Mouse (Mus musculus) lung, postnatal 25 days (tissue): ENCODE measurements around the gene Ephx1.
"Not testable (repeated sequence)": the region's sequence is repeated elsewhere in the genome, so short reads cannot be mapped to it uniquely, and the experiment has no call there.

Experiments
- DNase-seq: peaks from one replicate; pipeline ENCODE4 v3.0.0; 2022; ENCODE audit warnings: low spot score

Gene Ephx1

DNA sequence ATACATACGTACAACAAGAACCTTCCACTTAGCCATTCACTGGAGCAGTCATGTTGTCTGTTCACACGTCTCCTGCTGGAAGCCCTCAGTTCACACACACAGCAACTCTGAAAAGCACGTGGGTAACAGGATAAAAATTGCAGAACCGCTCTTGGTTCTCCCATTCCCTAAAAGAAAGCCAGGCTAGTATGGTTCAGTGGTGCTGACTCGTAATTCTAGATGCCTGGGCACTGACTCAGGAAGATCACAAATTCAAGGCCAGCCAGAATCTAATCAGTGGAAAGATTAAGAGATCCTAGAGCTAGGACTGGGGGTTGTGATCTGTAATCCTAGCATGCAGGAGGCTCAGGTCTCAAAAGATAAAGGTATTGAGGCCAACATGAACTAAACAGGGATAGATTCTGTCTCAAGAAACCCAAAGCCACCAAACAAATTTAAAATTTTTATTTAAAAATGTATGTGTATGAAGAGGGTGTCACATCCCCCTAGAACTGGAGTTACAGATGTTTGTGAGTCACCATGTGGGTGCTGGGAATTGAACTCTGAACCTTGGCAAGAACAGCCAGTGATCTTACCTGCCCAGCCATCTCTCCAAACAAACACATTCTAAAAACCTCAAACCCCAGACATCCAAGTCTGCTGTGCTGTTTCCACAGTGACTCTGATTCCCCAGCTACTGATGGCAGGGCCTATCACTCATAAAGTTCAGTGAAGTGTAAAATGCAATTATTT lies at the start of gene Ephx1:
Gene Ephx1, minus strand, starts transcription at position 149 of the 732 bp plus-strand sequence.
- no peak for DNase-seq

DNA sequence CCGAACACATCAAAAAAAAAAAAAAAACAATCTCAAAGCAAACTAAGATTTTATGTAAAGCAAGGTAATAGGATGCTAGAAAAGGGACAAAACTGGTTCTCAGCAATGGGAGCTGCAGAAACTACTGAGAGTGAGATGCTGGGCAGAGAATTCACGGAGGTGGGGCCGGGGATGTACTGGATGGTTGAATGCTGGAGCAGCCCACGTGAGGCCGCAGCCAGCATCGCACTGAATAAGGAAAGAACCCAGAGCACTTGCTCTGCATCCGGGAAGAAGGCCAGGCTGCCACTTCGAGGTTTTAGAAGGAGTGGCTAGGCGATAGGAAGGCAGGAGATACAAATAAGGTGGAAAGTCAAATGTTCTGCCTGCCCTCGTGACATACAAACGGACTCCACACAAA lies 49.0 kb upstream of the Ephx1 start:
- DNase-seq: no peak

DNA sequence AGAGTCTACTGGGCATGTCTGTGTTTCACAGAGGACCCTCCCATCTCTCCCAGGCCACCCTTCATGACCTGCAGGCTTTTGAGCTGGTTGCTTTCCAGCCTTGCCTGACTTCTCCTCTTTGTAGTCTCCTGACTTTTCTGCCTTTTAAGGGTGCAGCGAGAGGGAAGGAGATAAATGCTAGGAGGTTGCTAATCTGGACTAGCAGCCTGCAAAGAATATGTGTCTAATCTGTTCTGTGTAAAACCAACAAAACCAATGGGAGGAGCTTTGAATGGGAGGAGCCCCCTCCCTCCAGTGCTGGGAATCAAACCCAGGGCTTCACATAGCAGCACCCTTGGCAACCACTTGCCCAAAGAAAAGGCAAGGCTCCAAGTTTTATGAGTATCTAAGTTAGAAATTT lies 47.6 kb upstream of the Ephx1 start:
- no peak for DNase-seq

DNA sequence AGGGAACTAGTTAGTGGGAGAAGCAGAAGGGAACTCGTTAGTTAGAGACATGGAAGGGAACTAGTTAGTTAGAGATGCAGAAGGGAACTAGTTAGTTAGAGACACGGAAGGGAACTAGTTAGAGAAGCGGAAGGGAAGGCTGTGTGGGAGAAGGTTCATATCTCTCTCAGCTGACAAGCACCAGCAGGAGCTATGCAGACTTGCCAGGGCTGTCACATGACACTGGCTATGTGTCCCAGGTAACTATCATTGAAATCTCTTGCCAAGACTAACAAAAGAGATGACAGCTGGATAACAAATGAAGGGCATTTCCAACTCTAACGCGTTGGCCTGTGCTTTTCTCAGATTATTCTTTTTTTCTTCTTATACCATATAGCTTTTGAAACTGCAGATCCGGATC lies 43.9 kb upstream of the Ephx1 start:
- no peak for DNase-seq

DNA sequence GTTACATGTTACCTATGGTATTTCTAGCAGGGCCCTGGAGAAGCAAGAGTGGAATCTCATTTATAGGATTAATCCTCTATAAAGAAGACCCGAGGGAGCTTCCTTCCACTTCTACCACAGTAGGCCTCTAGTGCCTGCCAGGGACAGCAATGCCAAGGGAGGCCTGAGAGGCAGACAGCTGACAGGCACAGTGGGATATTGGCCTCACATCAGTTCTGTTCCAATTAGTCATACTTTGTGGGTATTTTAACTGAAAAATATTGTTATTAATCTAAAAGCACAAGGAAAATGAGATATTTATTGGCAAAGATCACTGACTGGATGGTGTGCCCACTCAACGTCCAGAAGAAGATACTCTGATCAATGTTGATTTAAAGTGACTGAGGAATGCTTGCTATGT lies 43.3 kb upstream of the Ephx1 start:
- DNase-seq: no peak

DNA sequence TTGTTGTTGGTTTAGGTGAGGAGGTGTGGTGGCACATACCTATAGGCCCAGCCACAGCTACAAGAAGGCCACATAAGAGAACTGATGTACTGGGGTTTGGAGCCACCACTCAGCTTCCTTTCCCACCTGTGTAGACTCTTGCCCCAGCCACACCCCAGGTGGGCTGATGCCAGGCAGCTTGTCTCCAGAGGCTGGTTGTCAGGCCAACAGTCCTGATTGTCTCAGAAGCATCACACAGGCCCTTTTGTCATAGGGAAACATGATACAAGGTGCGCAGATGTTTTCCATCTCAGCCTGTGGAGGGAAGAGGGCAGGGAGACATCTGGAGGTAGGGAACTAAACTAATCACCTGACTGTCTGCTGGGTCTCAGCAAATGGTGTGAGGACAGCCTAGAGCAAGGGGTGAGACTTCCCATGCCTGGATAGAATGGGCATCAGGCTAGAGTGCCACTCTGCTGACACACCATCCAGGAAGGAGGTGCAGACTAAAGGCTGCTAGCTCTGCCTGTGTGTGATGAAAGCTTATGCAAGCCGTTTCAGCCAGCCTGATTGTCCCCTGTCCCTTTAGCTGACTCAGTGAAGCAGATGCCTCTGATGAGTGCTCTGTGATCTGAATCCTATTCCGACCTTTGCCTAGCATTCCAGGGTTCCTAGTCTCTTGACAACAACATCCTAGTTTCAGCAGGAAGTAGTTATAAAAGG lies 41.2 kb upstream of the Ephx1 start:
- DNase-seq: no peak

DNA sequence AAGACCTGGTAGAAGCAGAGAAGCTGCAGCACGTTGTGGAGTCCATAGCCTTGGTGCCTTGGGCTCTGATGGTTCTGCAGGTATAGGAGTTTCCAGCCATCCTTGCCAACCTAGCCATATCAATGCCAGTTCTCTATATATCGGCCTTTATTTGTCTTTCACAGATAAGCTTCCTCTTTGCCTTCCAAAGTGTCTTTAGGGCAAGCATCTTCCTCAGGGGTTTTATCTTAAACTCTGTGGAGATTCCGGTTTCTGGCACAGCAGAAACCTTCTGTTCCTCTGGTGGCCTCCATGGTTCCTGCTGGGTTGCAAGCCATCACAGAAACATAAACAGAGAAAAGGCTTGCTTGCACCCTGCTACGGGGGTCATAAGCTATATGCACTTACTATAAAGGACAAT lies 32.2 kb upstream of the Ephx1 start:
- no peak for DNase-seq

DNA sequence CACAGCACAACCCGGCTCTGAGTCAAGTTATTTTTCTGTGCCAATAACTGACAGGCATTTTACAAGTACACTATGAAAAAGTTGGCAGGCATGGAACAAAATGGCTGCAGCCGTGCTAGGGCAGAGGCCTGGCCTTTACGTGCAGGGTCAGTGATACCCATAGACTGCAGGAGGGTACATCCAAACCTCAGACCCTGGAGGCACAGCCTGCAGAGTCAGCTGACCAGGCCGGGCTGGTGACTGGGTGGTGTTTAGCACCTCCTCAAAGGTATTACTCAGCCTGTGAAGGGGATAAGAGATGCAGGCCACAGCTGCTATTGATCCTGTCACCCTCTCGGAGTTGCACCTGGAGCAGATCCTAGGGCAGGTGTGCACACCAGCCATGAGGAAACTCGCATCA lies 30.2 kb upstream of the Ephx1 start, which contains the start of gene 9130409I23Rik:
Gene 9130409I23Rik, plus strand, starts transcription at position 301 of the 400 bp plus-strand sequence.
- no peak for DNase-seq

DNA sequence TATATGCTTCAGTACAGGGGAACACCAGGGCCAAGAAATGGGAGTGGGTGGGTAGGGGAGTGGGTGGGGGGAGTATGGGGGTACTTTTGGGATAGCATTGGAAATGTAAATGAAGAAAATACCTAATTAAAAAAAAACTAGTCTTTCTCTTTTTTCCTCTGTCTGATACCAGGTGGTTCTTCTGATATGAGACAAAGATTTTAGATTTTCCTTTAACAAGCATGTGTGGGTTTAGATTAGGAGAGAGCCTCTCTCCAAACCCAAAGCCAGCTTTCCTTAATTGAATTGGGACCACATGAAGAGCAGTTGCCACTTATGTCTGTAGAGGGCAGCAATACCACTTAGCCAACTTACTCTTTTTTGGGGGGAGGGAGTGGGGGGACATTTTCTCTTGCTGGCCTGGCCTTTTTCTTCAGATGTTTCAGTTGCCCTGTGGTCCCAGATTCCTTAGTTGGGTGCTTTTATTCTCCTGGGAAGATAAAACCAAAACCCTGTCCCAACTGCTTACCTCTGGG lies 28.7 kb upstream of the Ephx1 start:
- no peak for DNase-seq

DNA sequence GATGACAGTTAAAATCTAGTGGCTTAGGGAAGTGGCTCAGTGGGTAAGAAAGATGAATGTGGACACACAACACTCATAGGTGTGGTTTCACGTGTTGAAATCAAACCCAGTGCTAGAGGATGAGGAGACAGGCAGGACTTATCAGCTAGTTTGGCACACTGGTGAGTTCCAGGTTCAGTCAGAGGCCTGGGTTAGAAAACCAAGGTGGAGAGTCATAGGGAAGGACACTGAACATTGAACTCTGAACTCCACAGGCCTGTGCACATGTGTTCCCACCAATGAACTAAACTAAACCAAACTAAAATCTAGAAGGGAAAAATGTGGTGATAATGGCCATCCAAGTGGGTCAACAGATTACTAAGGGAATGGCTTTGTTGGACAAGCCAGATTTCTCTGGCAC lies 26.8 kb upstream of the Ephx1 start:
- no peak for DNase-seq

DNA sequence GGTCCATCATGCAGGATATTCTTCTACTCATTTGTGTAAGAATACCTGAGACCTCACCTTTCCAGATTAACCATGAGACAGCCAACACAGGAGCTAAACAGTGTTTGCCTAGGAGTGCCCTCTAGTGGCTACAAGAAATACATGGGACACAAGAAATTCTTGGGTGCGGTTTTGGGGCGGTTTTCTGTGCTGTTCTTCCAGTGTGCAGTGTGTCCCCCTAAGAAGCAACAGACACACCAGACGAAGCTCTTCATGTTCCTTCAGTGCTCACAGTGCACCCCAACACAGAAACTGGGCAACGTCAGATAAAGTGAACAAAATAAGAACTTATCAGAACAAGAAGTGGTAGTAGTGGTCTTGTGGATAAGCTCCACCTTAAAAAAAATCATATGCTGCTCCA lies 18.9 kb upstream of the Ephx1 start:
- DNase-seq: peak; percentile 45

DNA sequence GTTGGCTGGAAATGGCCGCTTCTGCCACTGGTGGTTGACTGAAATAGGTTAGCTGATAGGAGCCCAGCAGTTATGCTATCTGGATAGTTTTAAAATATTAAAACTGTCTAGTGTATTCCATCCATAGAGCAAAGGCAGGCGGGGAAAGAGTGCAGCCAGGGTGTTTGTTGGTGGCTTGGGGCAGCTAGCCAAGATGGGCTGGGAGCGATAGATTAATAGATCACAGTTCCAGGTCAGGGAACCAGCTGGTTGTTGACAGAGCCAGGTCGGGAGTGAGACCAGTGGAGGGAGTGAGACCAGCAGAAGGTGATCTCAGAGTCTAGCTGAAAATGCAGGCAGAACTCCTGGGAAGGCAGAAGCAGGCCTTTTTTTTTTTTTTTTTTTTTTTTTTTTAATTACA lies 16.9 kb upstream of the Ephx1 start:
- no peak for DNase-seq

DNA sequence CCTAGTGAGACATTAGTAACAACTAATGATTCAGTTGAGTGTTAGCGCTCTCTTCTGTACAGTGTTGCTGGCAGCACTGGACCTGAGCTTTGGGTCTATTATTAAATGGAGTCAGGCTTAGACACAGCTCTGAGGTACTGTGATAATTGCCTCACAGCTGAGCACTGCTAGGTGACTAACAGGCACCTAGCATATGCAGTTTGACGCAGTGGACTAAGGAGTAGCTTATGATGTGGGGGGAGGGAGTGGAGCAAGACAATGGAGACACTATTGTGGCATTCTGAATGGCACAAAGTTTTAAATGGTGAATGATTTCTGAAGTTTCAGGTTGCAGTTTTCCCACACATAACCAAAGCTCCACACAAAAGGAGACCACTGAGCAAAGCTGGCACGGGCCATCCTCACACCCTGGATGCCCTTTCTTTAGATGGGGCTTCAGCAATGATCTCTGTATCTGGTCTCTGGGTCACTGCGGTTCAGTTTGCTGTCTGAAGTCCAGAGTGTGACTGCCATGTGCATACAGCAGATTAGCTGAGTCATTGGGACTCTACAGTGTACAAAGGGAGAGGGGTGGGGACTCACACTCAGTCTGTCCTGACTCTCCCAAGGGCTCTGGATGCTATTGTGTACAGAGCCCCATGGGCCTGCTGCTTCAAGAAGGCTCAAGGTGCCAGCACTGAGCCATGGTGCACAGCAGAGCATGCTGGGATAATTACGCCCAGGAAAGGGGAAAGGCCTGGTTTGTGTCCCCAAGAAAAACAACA lies 14.5 kb upstream of the Ephx1 start:
- DNase-seq: not testable (repeated sequence)

DNA sequence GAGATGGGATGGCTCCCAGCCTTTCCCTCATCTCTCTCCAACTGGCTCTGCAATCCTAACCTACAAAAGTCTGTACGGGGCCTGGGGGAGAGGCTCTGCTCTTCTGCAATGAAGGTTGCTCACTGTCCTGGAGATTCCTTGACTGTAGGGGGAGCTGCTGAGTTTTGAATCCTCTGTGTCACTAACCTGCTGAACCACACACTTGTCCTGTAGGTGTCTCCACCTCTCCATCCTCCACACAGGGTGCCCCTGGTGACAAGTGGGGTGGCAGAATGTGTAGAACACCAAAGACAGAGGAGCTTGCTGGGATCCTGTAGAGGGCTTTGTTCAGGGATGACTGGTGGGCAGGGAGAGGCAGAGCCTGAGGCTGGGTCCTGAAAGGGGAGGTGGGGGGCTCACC lies 1.6 kb upstream of the Ephx1 start:
- peak; percentile 88 for DNase-seq

DNA sequence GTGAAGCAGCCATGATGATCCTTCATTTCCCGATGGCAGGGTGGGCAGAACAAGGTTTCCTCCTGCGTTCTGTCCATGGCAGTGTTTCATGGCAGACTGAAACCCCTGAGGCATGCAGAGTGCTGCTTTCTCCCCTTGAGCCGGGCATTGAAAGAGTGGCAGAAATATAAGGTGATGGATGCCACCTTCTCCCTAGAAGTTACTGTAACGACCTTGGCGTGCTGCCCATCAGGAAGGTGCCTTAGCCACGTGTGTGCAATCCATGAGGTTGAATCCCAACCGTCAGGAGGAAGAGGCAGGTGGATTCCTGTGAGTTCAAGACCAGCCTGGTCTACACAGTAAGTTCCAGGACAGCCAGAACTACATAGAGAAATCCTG lies 773 bp upstream of the Ephx1 start:
- no peak for DNase-seq

DNA sequence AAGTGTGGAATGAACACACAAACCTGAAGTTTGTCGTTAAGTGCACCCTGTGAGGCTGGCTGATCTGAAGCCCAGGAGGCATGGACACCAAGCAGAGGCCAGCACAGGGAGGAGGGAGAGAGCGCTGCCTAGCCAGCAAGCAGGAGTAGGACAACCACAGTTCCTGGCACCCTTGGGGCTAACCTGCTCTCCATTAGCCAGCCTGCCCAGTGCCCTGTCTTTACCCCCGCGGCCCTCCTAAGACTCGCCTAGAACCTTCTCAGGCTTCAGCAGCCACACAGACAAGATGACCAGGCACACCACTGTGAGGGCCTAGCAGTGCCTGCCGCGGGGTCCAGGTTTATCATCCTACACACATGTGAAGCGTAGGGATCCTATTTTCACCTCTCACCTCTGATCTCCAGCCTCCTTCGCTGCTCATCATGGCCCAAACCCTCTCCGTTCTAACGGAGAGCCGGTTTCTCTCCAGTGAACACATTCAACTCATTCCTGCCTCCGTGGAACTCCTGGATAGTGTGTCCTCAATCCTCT lies 2.7 kb downstream of the Ephx1 start:
- no peak for DNase-seq

DNA sequence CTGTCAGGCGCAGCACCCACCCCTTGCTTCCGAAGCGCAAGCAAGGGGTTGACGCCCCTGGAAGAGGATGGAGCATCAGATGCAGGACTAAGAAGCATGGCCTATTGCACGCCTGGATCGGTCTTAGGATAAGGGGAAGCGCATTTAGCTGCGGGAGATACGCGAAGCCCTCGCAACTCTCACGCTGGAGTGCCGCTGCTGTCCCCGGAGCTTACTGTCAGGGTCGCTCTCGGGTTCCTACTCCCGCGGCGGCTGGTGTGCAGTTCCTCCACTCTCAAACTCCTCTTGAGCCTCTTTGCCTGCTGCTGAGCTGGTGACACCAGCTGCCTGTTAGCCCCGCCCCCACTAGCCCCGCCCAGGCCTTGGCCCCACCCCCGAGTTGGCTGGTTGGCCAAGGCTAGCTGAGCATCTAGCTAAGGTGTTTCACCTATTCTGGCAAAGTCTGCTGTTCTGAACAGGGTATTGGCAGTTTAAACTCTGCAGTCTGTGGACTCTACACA lies 3.4 kb downstream of the Ephx1 start:
- DNase-seq: peak; percentile 90

DNA sequence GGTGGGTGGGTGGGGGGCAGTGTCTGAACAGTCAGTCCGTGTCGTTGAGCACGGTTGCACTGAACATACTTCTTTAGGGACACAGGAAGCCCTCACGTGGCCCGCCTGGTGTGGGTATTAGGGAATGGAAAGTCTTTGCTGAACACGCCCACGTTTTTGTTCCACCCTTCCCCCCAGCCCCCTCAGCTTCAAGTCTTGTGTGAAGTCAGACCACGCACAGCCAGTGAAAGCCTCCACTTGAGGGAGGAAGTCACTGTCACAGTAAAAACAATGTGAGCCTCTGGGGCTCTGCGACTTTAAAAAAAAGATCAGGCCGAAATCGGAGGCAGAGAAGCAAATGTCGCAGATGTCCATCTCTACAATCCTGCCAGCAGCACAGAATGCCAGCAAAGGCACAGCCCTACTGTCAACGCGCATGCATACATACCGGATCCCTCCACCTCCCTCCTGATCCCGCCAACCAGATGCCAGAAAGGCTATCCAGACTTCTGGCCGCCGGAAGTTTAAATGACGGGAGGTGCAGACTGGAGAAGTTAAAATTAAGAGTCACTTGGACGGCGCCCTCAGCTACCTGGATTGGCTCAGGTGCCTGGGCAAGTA lies 4.1 kb downstream of the Ephx1 start:
- peak; percentile 93 for DNase-seq

DNA sequence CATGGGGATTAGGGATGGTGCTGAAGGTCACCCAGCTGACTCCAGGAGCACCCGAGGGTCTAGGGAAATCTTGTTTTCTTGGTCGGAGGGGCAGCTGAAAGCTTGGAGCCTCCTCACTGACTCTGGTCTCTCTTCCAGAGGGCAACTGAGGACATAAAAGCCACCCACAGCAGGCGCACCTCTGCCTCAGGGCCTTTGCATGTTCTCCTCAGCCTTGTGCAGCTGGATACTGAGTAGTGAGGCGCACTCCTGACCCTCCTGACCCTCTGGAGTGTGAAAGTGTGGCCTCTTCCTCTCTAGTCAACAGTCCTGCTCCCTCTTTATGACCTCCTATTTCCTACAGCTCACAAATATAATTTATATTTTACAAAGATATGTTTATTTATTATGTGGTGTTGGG lies 4.7 kb downstream of the Ephx1 start:
- peak; percentile 27 for DNase-seq

DNA sequence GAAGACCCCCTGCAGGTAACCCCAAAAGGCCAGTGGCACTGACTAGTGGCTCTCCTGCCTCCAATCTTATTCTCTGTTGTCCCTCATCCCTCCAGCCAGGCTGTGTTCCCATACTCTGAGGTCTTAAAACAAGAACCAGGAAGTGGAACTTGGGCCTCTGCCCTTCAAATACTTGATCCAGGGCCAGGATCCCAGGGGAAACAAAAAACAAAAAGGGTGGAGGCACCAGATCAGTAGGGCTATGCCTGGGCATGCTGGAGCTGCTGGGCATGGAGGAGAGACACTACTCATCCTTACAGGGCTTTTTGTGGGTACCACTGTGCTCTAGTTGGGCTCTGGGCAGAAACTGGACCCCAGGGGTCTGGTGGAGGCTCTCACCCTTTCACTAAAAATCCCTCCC lies 5.1 kb downstream of the Ephx1 start:
- DNase-seq: peak; percentile 93

DNA sequence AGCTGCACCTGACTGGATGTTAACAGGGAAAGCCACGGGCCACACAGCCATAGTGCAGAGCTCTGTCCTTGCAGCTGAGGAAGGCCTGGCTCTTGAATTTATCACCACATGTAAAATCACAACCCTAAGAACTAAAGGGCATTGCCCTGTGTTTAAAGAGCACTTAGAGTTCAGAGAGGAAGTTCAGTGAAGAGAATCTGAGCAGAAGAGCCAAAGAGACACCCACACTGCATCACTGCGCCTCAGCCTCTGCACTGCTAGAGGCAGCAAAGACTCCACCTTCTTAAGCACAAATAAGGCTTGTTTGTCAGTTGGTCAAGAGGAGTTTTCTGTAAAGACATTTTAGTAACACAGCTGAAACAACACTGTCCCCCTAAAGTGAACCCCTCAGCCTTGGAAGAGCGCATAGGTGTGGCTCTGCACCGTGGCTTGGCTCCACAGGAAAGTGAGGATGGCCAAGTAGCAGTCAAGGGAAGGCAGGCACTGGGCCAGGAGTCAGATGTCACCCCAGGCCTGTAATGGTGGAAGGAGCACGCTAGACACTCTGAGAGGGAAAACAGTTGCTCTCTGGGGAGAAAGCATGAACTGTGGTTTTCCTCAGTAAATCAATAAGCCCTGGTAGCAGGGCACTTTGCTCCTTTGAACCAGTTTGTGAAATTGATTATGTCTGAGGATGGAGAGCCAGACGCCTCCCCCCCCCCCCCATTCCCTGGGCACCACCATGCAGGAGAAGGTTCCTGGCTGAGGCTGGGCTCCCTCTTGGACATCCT lies 5.8 kb downstream of the Ephx1 start:
- DNase-seq: peak; percentile 54
